ENCODE assay signal across 26 mouse cellular contexts in the genomic region with DNA sequence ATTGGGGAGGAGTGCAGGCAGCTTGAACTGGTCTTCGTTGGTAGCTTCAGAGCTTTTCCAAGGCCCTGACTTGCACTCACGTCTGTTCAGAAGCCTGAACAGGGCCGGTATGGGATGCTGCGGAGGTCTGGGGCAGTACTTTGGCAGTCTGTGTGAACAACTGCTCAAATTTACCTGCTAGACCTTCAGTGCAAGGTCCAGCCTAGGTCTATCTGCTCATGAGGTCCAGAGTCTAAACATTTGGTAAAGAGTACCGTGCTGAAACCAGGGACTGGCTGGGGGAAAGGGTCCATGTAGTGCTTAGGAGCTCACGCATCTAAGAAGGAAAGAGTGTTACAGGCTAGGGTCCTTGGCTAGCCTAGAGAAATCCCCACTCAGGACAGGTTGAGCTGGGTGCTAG. TPM values are rescaled to one million over a fixed set of nuclear protein-coding genes. Genes with fewer than 3 reads are reported as not detected.
A peak's percentile ranks its signal among the peaks of the same experiment; 100 is the strongest.
DNase-seq lines count a peak whose midpoint lies in the region; ATAC-seq and TF ChIP-seq lines count a peak whose summit lies in the region.
"Had no signal": no experiment of that assay in that cellular context is flagged by ENCODE, and none has a peak within 500 bp of the region (broad histone marks: within the 10 kb centered on the region; RNA-seq: fewer than 3 reads in every experiment).

No protein-coding gene starts in this region.

- H3K27me3 ChIP-seq in kidney, adult 2 months (replicated peaks; ENCODE audit: control insufficient read depth, insufficient read depth, low read length) = no peaks in the 10 kb centered on the region
- H3K27me3 ChIP-seq in liver, embryonic 11.5 days (replicated peaks; ENCODE audit: control insufficient read depth, insufficient read depth, low read length) = peaks cover 10% of the 10 kb centered on the region
- H3K27me3 ChIP-seq in liver, embryonic 14.5 days (ENCODE audit: control insufficient read depth, insufficient read depth, low read length) = no peaks in the 10 kb centered on the region
- no peaks in the 10 kb centered on the region for H3K27me3 ChIP-seq in liver, postnatal 0 days (ENCODE audit: insufficient read depth, low read length)
- H3K27me3 ChIP-seq: embryonic facial prominence, embryonic 15.5 days had no signal

- WGBS in kidney, adult 2 months = 60% methylated on average over 6 of the region's 6 CpGs
- WGBS in liver, embryonic 11.5 days = 72% methylated on average over 6 of the region's 6 CpGs
- 53% methylated on average over 6 of the region's 6 CpGs for WGBS in liver, embryonic 14.5 days (ENCODE audit: insufficient replicate concordance)
- 55% methylated on average over 6 of the region's 6 CpGs for WGBS in liver, postnatal 0 days (ENCODE audit: insufficient replicate concordance)

- peak; percentile 60; the same call in 1 of the 2 replicates for ATAC-seq in liver, embryonic 11.5 days (replicated peaks; ENCODE audit: low FRiP score)
- peak; percentile 51; the same call in 1 of the 2 replicates for ATAC-seq in liver, embryonic 14.5 days (ENCODE audit: insufficient read depth)
- ATAC-seq in liver, postnatal 0 days = peak; percentile 93
- ATAC-seq: activated CD4-positive, CD25-positive, alpha-beta regulatory T cell, adult 4 months; forebrain, embryonic 14.5 days; forebrain, postnatal 0 days had no signal

- no peak for TF ChIP-seq CTCF in kidney, adult 2 months (conservative IDR thresholded peaks at IDR 0.05; ENCODE audit: insufficient read depth, insufficient read length, low read depth, low read length)
- TF ChIP-seq CTCF in liver, embryonic 14.5 days (IDR thresholded peaks at IDR 0.05; ENCODE audit: low read depth) = no peak
- no peak for TF ChIP-seq CTCF in liver, postnatal 0 days (IDR thresholded peaks at IDR 0.05; ENCODE audit: low read depth)

- peaks cover 4% of the 10 kb centered on the region; the same call in 1 of the 2 replicates for H3K4me1 ChIP-seq in kidney, adult 2 months (ENCODE audit: control insufficient read depth, insufficient read depth, low read length)
- no peaks in the 10 kb centered on the region for H3K4me1 ChIP-seq in liver, embryonic 11.5 days (replicated peaks; ENCODE audit: control insufficient read depth, insufficient read depth, low read length)
- H3K4me1 ChIP-seq in liver, embryonic 14.5 days (replicated peaks; ENCODE audit: control insufficient read depth in 2 of 2, insufficient read depth in 2 of 2, low read length in 1 of 2) = peaks cover 0 to 2% of the 10 kb centered on the region in 2 experiments; a peak in 1 of 4 replicates
- peaks cover 4% of the 10 kb centered on the region; the same call in 1 of the 2 replicates for H3K4me1 ChIP-seq in liver, postnatal 0 days (ENCODE audit: insufficient read depth)
- H3K4me1 ChIP-seq: embryonic facial prominence, embryonic 12.5 days; embryonic facial prominence, embryonic 15.5 days; heart, embryonic 12.5 days; heart, embryonic 15.5 days; hindbrain, embryonic 13.5 days had no signal

- TF ChIP-seq EP300 in liver, embryonic 14.5 days (IDR thresholded peaks at IDR 0.05; ENCODE audit: low read depth) = no peak
- TF ChIP-seq EP300 in liver, postnatal 0 days (IDR thresholded peaks at IDR 0.05; ENCODE audit: low read depth) = no peak

- H3K4me3 ChIP-seq in kidney, adult 2 months (ENCODE audit: insufficient read depth, low read depth, low read length) = no peak overlapping the region
- no peak overlapping the region for H3K4me3 ChIP-seq in liver, embryonic 11.5 days (ENCODE audit: low read depth, low read length)
- H3K4me3 ChIP-seq in liver, embryonic 14.5 days (ENCODE audit: insufficient read depth in 1 of 2, low read depth in 2 of 2, low read length in 2 of 2) = no peak overlapping the region
- no peak overlapping the region for H3K4me3 ChIP-seq in liver, postnatal 0 days (ENCODE audit: low read depth, low read length)
- H3K4me3 ChIP-seq: embryonic facial prominence, embryonic 12.5 days; embryonic facial prominence, embryonic 15.5 days; heart, embryonic 12.5 days; heart, embryonic 15.5 days; hindbrain, embryonic 10.5 days; hindbrain, embryonic 13.5 days had no signal

- no peaks in the 10 kb centered on the region for H3K36me3 ChIP-seq in kidney, adult 2 months (ENCODE audit: control insufficient read depth, insufficient read depth, low read length)
- H3K36me3 ChIP-seq in liver, embryonic 11.5 days (ENCODE audit: control insufficient read depth, insufficient read depth, low read length) = no peaks in the 10 kb centered on the region
- H3K36me3 ChIP-seq in liver, embryonic 14.5 days (replicated peaks; ENCODE audit: control insufficient read depth, insufficient read depth, low read depth) = no peaks in the 10 kb centered on the region
- H3K36me3 ChIP-seq in liver, postnatal 0 days (replicated peaks; ENCODE audit: insufficient read depth, low read length) = no peaks in the 10 kb centered on the region
- H3K36me3 ChIP-seq: embryonic facial prominence, embryonic 12.5 days; embryonic facial prominence, embryonic 15.5 days; heart, embryonic 12.5 days; heart, embryonic 15.5 days; hindbrain, embryonic 10.5 days; hindbrain, embryonic 13.5 days had no signal

- H3K9ac ChIP-seq in liver, embryonic 11.5 days (ENCODE audit: low read depth, low read length) = no peak overlapping the region
- H3K9ac ChIP-seq in liver, embryonic 14.5 days (replicated peaks) = no peak overlapping the region
- no peak overlapping the region for H3K9ac ChIP-seq in liver, postnatal 0 days (replicated peaks)
- H3K9ac ChIP-seq: embryonic facial prominence, embryonic 12.5 days; embryonic facial prominence, embryonic 15.5 days; forebrain, postnatal 0 days; heart, embryonic 12.5 days; heart, embryonic 15.5 days; hindbrain, embryonic 13.5 days had no signal

- DNase-seq in kidney, adult 2 months = peak; percentile 53
- DNase-seq in kidney, adult 11 months = no peak
- no peak for DNase-seq in liver, embryonic 11.5 days (ENCODE audit: low spot score)
- no peak for DNase-seq in liver, embryonic 14.5 days (ENCODE audit: low read depth in 3 of 3, low spot score in 3 of 3)
- no peak for DNase-seq in liver, postnatal 0 days
- DNase-seq in adrenal gland, postnatal 36 days = no peak
- DNase-seq in layer of hippocampus, adult 9-10 months (ENCODE audit: low spot score) = no peak
- DNase-seq: adrenal gland, adult 8-10 months; adrenal gland, postnatal 25 days; cerebellum, adult 18-20 months; cerebellum, adult 9-10 months; cerebellum, postnatal 14 days; forebrain, postnatal 0 days; gastrocnemius, postnatal 25 days; heart, adult 18-20 months; heart, postnatal 10 days; heart, postnatal 36 days had no signal

- H3K4me2 ChIP-seq in liver, embryonic 11.5 days = no peak overlapping the region
- no peak overlapping the region for H3K4me2 ChIP-seq in liver, embryonic 14.5 days (ENCODE audit: low read depth)
- no peak overlapping the region for H3K4me2 ChIP-seq in liver, postnatal 0 days (ENCODE audit: low read depth, low read length)
- H3K4me2 ChIP-seq: embryonic facial prominence, embryonic 12.5 days; embryonic facial prominence, embryonic 15.5 days; heart, embryonic 12.5 days; heart, embryonic 15.5 days; hindbrain, embryonic 13.5 days had no signal

- no peaks in the 10 kb centered on the region for H3K9me3 ChIP-seq in liver, embryonic 11.5 days (ENCODE audit: control insufficient read depth, low read length)
- H3K9me3 ChIP-seq in liver, embryonic 14.5 days (ENCODE audit: control insufficient read depth, low read length) = no peaks in the 10 kb centered on the region
- H3K9me3 ChIP-seq in liver, postnatal 0 days (ENCODE audit: low read length) = no peaks in the 10 kb centered on the region
- H3K9me3 ChIP-seq: embryonic facial prominence, embryonic 12.5 days; embryonic facial prominence, embryonic 15.5 days; heart, embryonic 12.5 days; heart, embryonic 15.5 days; hindbrain, embryonic 10.5 days; hindbrain, embryonic 13.5 days had no signal

- no peak for TF ChIP-seq POLR2A in kidney, adult 2 months (IDR thresholded peaks at IDR 0.05; ENCODE audit: low read depth, low read length)

- H3K27ac ChIP-seq in kidney, adult 2 months (ENCODE audit: insufficient read depth, low read depth, low read length) = no peak overlapping the region
- H3K27ac ChIP-seq in liver, embryonic 11.5 days (ENCODE audit: low read depth, low read length) = no peak overlapping the region
- H3K27ac ChIP-seq in liver, embryonic 14.5 days = no peak overlapping the region
- peak overlapping the region; percentile 58 for H3K27ac ChIP-seq in liver, postnatal 0 days (ENCODE audit: low read depth)
- H3K27ac ChIP-seq: embryonic facial prominence, embryonic 12.5 days; embryonic facial prominence, embryonic 15.5 days; heart, embryonic 15.5 days; hindbrain, embryonic 10.5 days; hindbrain, embryonic 13.5 days had no signal

RNA-seq across cellular contexts. Expression of a gene that starts 13.2 kb away (rescaled TPM):
- polyA plus RNA-seq in kidney, adult 2 months (2012; rRNA removed) = 46.6 and 50.2 TPM in 2 replicates
- 11.9 and 16.4 TPM in 2 replicates for polyA plus RNA-seq in liver, embryonic 11.5 days (2014; fragmentation: Nextera tagmentation; extraction: Ambion mirVana)
- polyA plus RNA-seq in liver, embryonic 14.5 days (2012; rRNA removed) = 18.2 and 31.2 TPM in 2 replicates
- polyA plus RNA-seq in liver, embryonic 14.5 days (2014; fragmentation: Nextera tagmentation; extraction: Ambion mirVana) = 19.3 and 23.2 TPM in 2 replicates
- polyA plus RNA-seq in liver, postnatal 0 days (2015; fragmentation: Nextera tagmentation; extraction: Ambion mirVana) = 10.5 and 10.8 TPM in 2 replicates
- total RNA-seq in adrenal gland, postnatal 36 days (2021) = 1 to 10 TPM in 1 of 2 experiments, under 1 TPM in 1; 0.43 to 2.6 TPM
- total RNA-seq: forebrain, postnatal 0 days; gastrocnemius, adult 8-10 months; gastrocnemius, postnatal 25 days; heart, adult 18-20 months; heart, postnatal 10 days; heart, postnatal 36 days had no signal
- polyA plus RNA-seq: activated CD4-positive, CD25-positive, alpha-beta regulatory T cell, adult 4 months; forebrain, postnatal 0 days had no signal

RNA-seq across cellular contexts. Expression of a gene that starts 16.2 kb away (rescaled TPM):
- 1,125 and 1,412 TPM in 2 replicates for polyA plus RNA-seq in kidney, adult 2 months (2012; rRNA removed)
- polyA plus RNA-seq in liver, embryonic 11.5 days (2014; fragmentation: Nextera tagmentation; extraction: Ambion mirVana) = 2.8 and 5.2 TPM in 2 replicates
- 7.2 and 13.2 TPM in 2 replicates for polyA plus RNA-seq in liver, embryonic 14.5 days (2012; rRNA removed)
- polyA plus RNA-seq in liver, embryonic 14.5 days (2014; fragmentation: Nextera tagmentation; extraction: Ambion mirVana) = 9.4 and 9.8 TPM in 2 replicates
- 18.6 and 20.4 TPM in 2 replicates for polyA plus RNA-seq in liver, postnatal 0 days (2015; fragmentation: Nextera tagmentation; extraction: Ambion mirVana)
- total RNA-seq in adrenal gland, postnatal 36 days (2021) = 1 to 10 TPM; 1.4 to 1.5 TPM

RNA-seq across cellular contexts. Expression of a gene that starts 28.9 kb away (rescaled TPM):
- 30.8 and 31.0 TPM in 2 replicates for polyA plus RNA-seq in kidney, adult 2 months (2012; rRNA removed)
- polyA plus RNA-seq in liver, embryonic 11.5 days (2014; fragmentation: Nextera tagmentation; extraction: Ambion mirVana) = 572 and 617 TPM in 2 replicates
- polyA plus RNA-seq in liver, embryonic 14.5 days (2012; rRNA removed) = 48.5 and 71.0 TPM in 2 replicates
- 161 and 167 TPM in 2 replicates for polyA plus RNA-seq in liver, embryonic 14.5 days (2014; fragmentation: Nextera tagmentation; extraction: Ambion mirVana)
- polyA plus RNA-seq in liver, postnatal 0 days (2015; fragmentation: Nextera tagmentation; extraction: Ambion mirVana) = 36.4 and 52.4 TPM in 2 replicates
- total RNA-seq in adrenal gland, postnatal 36 days (2021) = 100 to 1,000 TPM; 242 to 645 TPM

RNA-seq across cellular contexts. Expression of a gene that starts 59.2 kb away (rescaled TPM):
- polyA plus RNA-seq in kidney, adult 2 months (2012; rRNA removed) = 60.2 and 68.7 TPM in 2 replicates
- polyA plus RNA-seq in liver, embryonic 11.5 days (2014; fragmentation: Nextera tagmentation; extraction: Ambion mirVana) = 133 and 139 TPM in 2 replicates
- polyA plus RNA-seq in liver, embryonic 14.5 days (2012; rRNA removed) = 41.3 and 54.3 TPM in 2 replicates
- polyA plus RNA-seq in liver, embryonic 14.5 days (2014; fragmentation: Nextera tagmentation; extraction: Ambion mirVana) = 33.7 and 39.4 TPM in 2 replicates
- polyA plus RNA-seq in liver, postnatal 0 days (2015; fragmentation: Nextera tagmentation; extraction: Ambion mirVana) = 55.7 and 61.2 TPM in 2 replicates
- total RNA-seq in adrenal gland, postnatal 36 days (2021) = 100 to 1,000 TPM; 149 to 150 TPM

Comparison
In these comparisons a context has a peak if more than half of its experiments do, and no peak if none do; other contexts are left out.
1. RNA of a gene that starts 16.2 kb away (polyA plus RNA-seq): 1,125 to 1,412 TPM in kidney, adult 2 months; 18.6 to 20.4 TPM in liver, postnatal 0 days, 7.2 to 13.2 TPM in liver, embryonic 14.5 days and 2.8 to 5.2 TPM in liver, embryonic 11.5 days; every median in the first group is over 10 times any median in the second.
2. Peak in every context shown above with its lines, with median percentiles within 50 percentile points of each other: ATAC-seq.